Mouse (Mus musculus) forebrain, embryonic 14.5 days (tissue): Measurements from ENCODE around the gene Ptch2. TPM values are rescaled to one million over a fixed set of nuclear protein-coding genes. Genes with fewer than 3 reads are reported as not detected.

ENCODE experiments used
- ATAC-seq: fragments of 200-750 bp; cut with Nextera tagmentation; 2 replicates; pipeline ENCODE4 v1.8.0; 2017; ENCODE audit warnings: mild to moderate bottlenecking, moderate library complexity
- DNase-seq: peaks from one replicate; pipeline ENCODE4 v3.0.0-alpha.2; 2015; ENCODE audit warnings: low spot score
- H3K27ac ChIP-seq: fragments of 300-500 bp; sonication (generic); 2 replicates; pipeline ENCODE4 v1.5.1; 2014; ENCODE audit warnings: low read depth, mild to moderate bottlenecking, control low read depth, low read length, moderate library complexity
- H3K27me3 ChIP-seq: fragments of 300-500 bp; sonication (generic); replicated peaks from 2 replicates; pipeline ENCODE4 v1.6.1; 2014; ENCODE audit warnings: low read length, control low read depth, mixed read lengths; ENCODE audit not compliant: control insufficient read depth, insufficient read depth
- H3K36me3 ChIP-seq: fragments of 300-500 bp; sonication (generic); 2 replicates; pipeline ENCODE4 v1.6.1; 2014; ENCODE audit warnings: low read length, control low read depth; ENCODE audit not compliant: control insufficient read depth, insufficient read depth
- H3K4me1 ChIP-seq: fragments of 300-500 bp; sonication (generic); 2 replicates; pipeline ENCODE4 v1.6.1; 2014; ENCODE audit warnings: antibody characterized with exemption, low read length, control low read depth; ENCODE audit not compliant: control insufficient read depth, insufficient read depth
- H3K4me2 ChIP-seq: fragments of 300-500 bp; sonication (generic); 2 replicates; pipeline ENCODE4 v1.6.1; 2014; ENCODE audit warnings: mild to moderate bottlenecking, control low read depth, low read length
- H3K4me3 ChIP-seq: fragments of 300-500 bp; sonication (generic); 2 replicates; pipeline ENCODE4 v1.5.1; 2014; ENCODE audit warnings: low read depth, low read length, control low read depth
- H3K9ac ChIP-seq: fragments of 300-500 bp; sonication (generic); 2 replicates; pipeline ENCODE4 v1.6.1; 2014; ENCODE audit warnings: mild to moderate bottlenecking, low read length, control low read depth, moderate library complexity
- H3K9me3 ChIP-seq: fragments of 300-500 bp; sonication (generic); replicated peaks from 2 replicates; pipeline ENCODE4 v1.6.1; 2016; ENCODE audit warnings: low read length, control low read depth, mixed read lengths; ENCODE audit not compliant: control insufficient read depth
- WGBS: fragments of 180-500 bp; shearing (Covaris S2); extraction: QIAGEN DNeasy Blood & Tissue Kit; methylation state at CpG from one replicate; pipeline ENCODE4 v1.1.7; 2014; 5-methylcytosine and 5-hydroxymethylcytosine counted together
- polyA plus RNA-seq: library from polyadenylated mRNA; unstranded; fragments of >200 nt; fragmentation: Nextera tagmentation; extraction: Ambion mirVana; gene quantifications from 2 replicates; pipeline ENCODE4 v1.2.1, GENCODE M21; 2014

Ptch2 gene
- polyA plus RNA-seq = 2.4 and 3.4 TPM in 2 replicates

- H3K36me3 ChIP-seq = no peaks in the 10 kb centered on the region
- peak within 1 kb of the TSS; percentile 53 for H3K4me3 ChIP-seq
- H3K9me3 ChIP-seq = no peaks in the 10 kb centered on the region
- peak; percentile 82 for DNase-seq
- H3K4me1 ChIP-seq = peaks cover 13% of the 10 kb centered on the region
- H3K27me3 ChIP-seq = peaks cover 7% of the 10 kb centered on the region; the same call in 1 of the 2 replicates
- H3K27ac ChIP-seq = peak within 1 kb of the TSS; percentile 55
- under 1% methylated on average over 47 of the region's 50 CpGs for WGBS
- H3K9ac ChIP-seq = peak within 1 kb of the TSS; percentile 75
- peak within 1 kb of the TSS; percentile 92 for H3K4me2 ChIP-seq
- peak; percentile 89 for ATAC-seq
Observed at GRCm38 (mm10) chr4:117095551-117096452, at the start of gene Ptch2. Gene Ptch2 (plus strand): TSS chr4:117096075.

- Histone ChIP-seq H3K4me3 (no peak overlapping the region), H3K9me3 (no peaks in the 10 kb centered on the region), H3K27ac (no peak overlapping the region), H3K4me2 (no peak overlapping the region), H3K9ac (no peak overlapping the region), H3K36me3 (peaks cover 7% of the 10 kb centered on the region), H3K27me3 (no peaks in the 10 kb centered on the region), H3K4me1 (no peaks in the 10 kb centered on the region; the same call in 1 of the 2 replicates)
- DNase-seq = no peak
- WGBS = 80% methylated on average over 3 of the region's 3 CpGs
- ATAC-seq = no peak
Observed at GRCm38 (mm10) chr4:117048836-117049235, 47.0 kb upstream of the Ptch2 start.

GRCm38 (mm10) chr4:117049485-117049884, 46.4 kb upstream of the Ptch2 start:
- Histone ChIP-seq H3K4me2 (no peak overlapping the region), H3K4me1 (no peaks in the 10 kb centered on the region; the same call in 1 of the 2 replicates), H3K36me3 (peaks cover 7% of the 10 kb centered on the region), H3K27ac (no peak overlapping the region), H3K9me3 (no peaks in the 10 kb centered on the region), H3K9ac (no peak overlapping the region), H3K4me3 (no peak overlapping the region), H3K27me3 (no peaks in the 10 kb centered on the region)
- WGBS = 95% methylated on average over 1 of the region's 1 CpGs
- no peak for DNase-seq
- ATAC-seq = no peak

- Histone ChIP-seq H3K9ac (no peak overlapping the region), H3K4me3 (no peak overlapping the region), H3K4me1 (no peaks in the 10 kb centered on the region; the same call in 1 of the 2 replicates), H3K27ac (no peak overlapping the region; the same call in 1 of the 2 replicates), H3K36me3 (peaks cover 10% of the 10 kb centered on the region), H3K4me2 (no peak overlapping the region), H3K9me3 (no peaks in the 10 kb centered on the region), H3K27me3 (no peaks in the 10 kb centered on the region)
- DNase-seq (no peak), ATAC-seq (no peak)
- 85% methylated on average over 4 of the region's 4 CpGs for WGBS
Observed at GRCm38 (mm10) chr4:117052626-117053025, 43.2 kb upstream of the Ptch2 start.

- no peaks in the 10 kb centered on the region; the same call in 1 of the 2 replicates for H3K4me1 ChIP-seq
- peaks cover 10% of the 10 kb centered on the region for H3K36me3 ChIP-seq
- H3K27me3 ChIP-seq = no peaks in the 10 kb centered on the region
- DNase-seq = peak; percentile 69
- ATAC-seq = peak; percentile 77
- no peaks in the 10 kb centered on the region for H3K9me3 ChIP-seq
- H3K9ac ChIP-seq = no peak overlapping the region
- no peak overlapping the region for H3K4me2 ChIP-seq
- 68% methylated on average over 4 of the region's 4 CpGs for WGBS
- H3K27ac ChIP-seq = peak overlapping the region; percentile 30; the same call in 1 of the 2 replicates
- no peak overlapping the region for H3K4me3 ChIP-seq
Observed at GRCm38 (mm10) chr4:117053956-117054355, 41.9 kb upstream of the Ptch2 start.

GRCm38 (mm10) chr4:117056102-117056501, 39.8 kb upstream of the Ptch2 start:
- Histone ChIP-seq H3K4me2 (no peak overlapping the region), H3K9ac (no peak overlapping the region), H3K4me3 (no peak overlapping the region), H3K9me3 (no peaks in the 10 kb centered on the region), H3K27ac (no peak overlapping the region), H3K4me1 (no peaks in the 10 kb centered on the region; the same call in 1 of the 2 replicates), H3K36me3 (peaks cover 7% of the 10 kb centered on the region), H3K27me3 (no peaks in the 10 kb centered on the region)
- ATAC-seq = no peak
- no peak for DNase-seq

GRCm38 (mm10) chr4:117056514-117056913, 39.4 kb upstream of the Ptch2 start:
- whole genome bisulfite sequencing = 82% methylated on average over 2 of the region's 2 CpGs
- H3K9me3 ChIP-seq = no peaks in the 10 kb centered on the region
- no peak overlapping the region for H3K4me2 ChIP-seq
- ATAC-seq (no peak), DNase-seq (no peak)
- H3K36me3 ChIP-seq = peaks cover 7% of the 10 kb centered on the region
- no peaks in the 10 kb centered on the region for H3K27me3 ChIP-seq
- H3K27ac ChIP-seq = no peak overlapping the region
- no peak overlapping the region for H3K9ac ChIP-seq
- no peaks in the 10 kb centered on the region; the same call in 1 of the 2 replicates for H3K4me1 ChIP-seq
- H3K4me3 ChIP-seq = no peak overlapping the region

GRCm38 (mm10) chr4:117058512-117058911, 37.4 kb upstream of the Ptch2 start:
- H3K4me1 ChIP-seq = no peaks in the 10 kb centered on the region; the same call in 1 of the 2 replicates
- H3K36me3 ChIP-seq = peaks cover 3% of the 10 kb centered on the region; the same call in 1 of the 2 replicates
- 92% methylated on average over 4 of the region's 4 CpGs for WGBS
- no peak overlapping the region for H3K27ac ChIP-seq
- H3K4me2 ChIP-seq = no peak overlapping the region
- H3K4me3 ChIP-seq = no peak overlapping the region
- no peak for ATAC-seq
- no peaks in the 10 kb centered on the region for H3K9me3 ChIP-seq
- H3K9ac ChIP-seq = no peak overlapping the region
- no peak for DNase-seq
- no peaks in the 10 kb centered on the region for H3K27me3 ChIP-seq
